Mouse (Mus musculus): ENCODE measurements around the gene Cdip1.
"Not testable (repeated sequence)": the region's sequence is repeated elsewhere in the genome, so short reads cannot be mapped to it uniquely, and the experiment has no call there.

Cdip1 gene

DNA sequence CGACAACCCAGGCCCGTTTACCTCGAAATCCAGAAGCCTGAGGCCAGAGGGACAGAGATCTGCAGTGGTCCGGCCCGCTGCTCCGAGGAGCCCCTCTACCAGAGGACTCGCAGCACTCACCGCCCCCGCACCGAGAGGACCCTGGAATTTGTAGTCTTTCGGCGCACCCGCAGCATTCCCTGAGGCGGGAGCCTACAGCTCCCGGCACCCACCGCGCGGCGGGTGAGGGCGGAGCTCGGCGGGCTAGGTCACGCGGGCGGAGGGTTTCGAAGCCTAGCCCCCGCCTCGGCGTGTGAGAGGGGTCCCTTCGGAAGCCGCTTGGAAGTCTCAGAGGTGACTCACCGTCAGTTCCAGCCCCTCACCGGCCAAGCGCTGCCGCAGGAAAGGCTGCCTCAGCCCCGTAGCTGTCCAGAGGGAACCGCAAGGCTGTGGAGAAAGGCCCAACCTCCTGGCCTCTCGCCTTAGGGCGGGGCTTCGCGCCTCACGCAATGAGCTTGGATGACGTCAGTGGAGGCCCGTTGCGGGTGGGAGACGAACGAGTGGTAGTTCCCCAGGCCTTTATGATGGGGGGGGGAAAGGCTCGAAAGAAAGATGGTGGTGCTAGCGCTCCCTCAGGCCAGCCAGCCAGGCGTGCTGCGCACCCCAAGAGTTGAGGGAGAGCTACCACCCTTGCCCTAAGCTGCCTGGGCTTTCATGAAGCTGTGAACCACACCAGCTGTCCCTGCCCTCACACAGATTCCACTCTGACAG lies at the start of gene Cdip1:
TSS of gene Cdip1 (minus strand) at position 483 of the 750 bp plus-strand sequence.
- peak; percentile 88 for DNase-seq (ENCODE audit: low spot score)

DNA sequence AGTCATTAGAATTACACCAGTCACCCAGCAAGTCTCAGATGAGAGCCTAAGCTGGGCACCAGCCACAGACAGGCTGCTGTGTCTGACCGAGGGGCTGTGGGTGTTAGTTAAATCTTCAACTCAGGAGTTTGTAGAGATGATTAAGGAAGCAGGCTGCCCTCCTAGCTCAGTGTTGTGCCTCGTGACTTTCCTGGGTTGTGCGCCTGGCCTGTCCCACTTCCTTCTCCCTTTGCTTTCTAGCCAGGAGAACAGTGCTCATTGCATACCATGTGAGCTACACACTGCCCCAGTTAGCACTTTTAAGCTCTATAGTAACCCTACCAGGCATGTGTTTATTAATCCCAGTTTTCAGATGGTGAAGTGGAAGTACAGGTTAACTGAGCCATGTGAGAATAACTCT lies 49.5 kb upstream of the Cdip1 start:
- no peak for DNase-seq (ENCODE audit: low spot score)

DNA sequence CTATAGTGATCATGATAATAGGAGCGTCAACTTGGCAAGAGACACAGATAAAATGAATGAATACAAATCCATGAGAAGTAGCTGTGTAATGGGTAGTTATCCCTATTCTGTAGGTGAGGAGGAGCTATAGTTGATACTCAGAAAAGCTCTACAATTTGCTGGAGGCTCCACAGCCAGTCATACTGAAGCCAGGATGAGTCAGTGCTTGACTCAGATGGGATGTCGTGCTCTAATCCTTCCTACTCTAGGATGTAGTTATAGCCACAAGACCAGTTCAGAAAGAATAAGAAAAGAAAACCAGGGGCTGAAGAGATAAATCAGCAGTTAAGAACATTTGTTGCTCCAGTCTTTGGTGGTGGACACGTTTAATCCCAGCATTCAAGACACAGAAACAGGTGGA lies 47.5 kb upstream of the Cdip1 start:
- no peak for DNase-seq (ENCODE audit: low spot score)

DNA sequence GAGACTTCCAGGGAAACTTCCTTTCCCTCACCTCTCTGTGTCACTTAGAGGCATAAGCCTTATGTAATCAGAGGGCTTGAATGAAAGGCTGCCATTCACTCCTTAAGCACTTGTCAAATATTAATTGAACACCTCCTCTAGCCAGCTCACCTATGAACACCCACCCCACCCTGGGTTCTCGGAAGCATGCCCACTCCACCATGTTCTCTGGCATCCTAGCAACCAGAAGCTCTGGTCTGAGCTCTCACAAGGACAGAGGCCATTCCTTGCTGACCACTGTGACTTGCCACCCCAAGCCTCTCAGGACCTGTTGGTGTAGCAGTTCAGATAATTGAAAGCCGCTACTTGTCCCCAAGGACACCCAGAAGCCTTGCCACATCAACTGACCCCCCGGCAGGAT lies 45.1 kb upstream of the Cdip1 start, which contains the start of gene 4930562C15Rik:
TSS of gene 4930562C15Rik (plus strand) at position 226 of the 400 bp plus-strand sequence.
- DNase-seq (ENCODE audit: low spot score) = no peak

DNA sequence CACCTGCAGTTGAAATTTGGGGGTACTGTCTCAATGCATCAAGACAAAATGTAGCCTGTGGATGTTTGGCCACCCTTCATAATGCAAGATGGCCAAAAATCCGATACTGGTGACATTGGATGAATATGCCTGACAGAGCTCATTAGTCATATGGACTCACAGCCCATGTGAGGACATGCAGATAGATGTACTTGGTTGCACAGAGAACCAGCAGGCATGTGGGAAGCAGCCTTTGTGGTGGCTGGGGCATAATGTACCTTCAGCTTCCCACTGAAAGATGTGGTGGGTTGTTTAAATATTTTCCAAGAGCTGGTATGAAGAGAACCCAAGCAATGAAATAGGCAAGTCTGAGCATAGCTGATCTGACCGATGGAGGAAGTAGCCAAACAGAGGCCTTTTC lies 43.8 kb upstream of the Cdip1 start:
- DNase-seq (ENCODE audit: low spot score) = no peak

DNA sequence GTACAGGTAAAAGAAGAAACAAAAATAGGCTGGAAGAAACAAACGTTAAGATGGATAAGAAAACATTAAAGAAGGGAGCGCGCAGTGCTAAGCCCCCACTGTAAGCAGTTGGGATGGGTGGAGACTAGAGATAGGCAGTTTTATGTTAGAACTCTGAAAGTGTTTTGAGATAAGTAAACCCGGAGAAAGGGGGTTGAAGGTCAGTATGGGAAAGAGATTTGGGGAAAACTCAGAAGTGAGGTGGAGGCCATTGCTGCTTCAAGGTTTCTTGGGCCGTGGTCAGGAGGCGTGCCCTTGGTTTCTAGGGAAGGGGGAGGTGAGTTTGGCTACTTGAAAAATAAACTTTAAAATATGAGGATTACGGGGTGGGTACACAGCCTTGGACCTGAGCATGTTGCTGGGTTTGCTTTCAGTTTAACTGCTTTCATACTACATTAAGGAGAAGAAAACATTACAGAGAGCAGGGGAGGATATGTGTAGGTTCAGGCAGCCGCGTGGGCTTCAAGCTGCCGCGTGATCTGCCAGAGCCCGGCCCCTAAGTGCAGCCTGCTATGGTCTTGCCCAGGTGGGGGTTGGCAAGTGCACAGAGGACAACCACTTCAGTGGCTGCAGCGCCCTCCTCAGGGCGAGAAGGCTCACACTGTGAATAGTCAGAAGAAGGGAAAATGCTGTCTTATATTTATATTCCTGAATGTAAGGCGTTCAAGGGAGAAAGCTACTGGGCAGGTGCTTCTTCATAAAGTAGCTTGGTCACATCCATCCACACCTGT lies 41.7 kb upstream of the Cdip1 start:
- DNase-seq (ENCODE audit: low spot score) = no peak

DNA sequence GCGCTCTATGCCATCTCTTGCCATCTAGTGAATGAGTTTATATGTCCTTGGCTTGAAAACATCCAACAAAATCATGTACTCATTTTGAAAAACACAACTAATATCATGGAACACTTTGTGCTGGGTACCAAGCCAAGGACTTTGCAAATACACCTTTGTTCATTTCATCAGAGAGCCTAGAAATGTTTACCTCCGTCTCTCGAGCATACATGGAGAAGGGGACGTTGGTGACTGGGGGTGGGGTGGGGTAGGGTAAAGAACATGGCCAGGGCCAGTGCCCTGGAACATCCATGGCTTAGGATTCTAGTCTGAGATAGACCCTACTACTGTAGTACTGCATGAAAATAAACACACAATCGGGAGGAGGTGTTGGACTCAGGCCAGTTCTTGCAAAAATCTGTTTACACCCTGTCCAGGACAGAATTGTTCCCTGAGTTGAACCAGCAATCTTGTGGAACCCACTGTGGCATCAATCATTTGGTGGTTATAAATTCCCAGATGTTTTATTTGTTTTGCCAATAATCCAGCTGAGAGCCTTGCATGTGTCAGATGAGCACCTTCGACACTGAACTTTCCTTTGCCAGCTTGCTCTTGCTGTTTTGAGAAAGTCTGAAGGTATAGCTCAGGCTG lies 39.3 kb upstream of the Cdip1 start:
- no peak for DNase-seq (ENCODE audit: low spot score)

DNA sequence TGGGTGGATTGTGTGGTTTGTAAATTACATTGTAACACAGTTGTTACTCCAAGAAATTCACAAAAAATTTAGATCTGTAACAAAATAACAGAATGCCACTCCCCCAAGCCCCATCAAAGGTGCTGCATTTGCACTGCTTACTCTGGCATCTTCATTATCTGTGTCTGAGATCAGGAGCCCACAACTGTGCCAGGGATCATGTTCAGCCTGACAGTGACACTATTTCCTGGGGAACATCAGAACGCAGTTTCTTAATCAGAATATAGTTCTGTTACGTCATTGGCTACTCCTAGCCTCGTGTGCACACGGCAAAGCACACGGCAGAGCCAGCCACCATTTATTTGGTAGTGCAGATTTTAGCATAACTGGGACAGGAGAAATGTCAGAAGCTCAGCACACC lies 37.5 kb upstream of the Cdip1 start:
- DNase-seq (ENCODE audit: low spot score) = no peak

DNA sequence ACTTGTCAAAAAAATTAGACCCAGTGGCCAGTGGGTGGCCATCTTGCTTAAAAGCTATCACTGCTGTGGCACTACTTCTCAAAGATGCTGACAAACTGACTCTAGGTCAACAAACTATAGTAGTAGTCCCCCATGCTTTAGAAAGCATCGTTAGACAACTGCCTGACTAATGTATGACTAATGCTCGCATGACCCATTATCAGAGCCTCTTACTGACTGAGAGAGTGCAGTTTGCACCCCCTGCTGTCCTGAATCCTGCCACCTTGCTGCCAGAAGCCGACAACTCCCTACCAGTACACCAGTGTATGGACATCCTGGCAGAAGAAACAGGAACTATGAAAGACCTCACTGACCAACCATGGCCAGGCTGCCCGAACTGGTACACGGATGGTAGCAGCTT lies 34.4 kb upstream of the Cdip1 start:
- not testable (repeated sequence) for DNase-seq (ENCODE audit: low spot score)

DNA sequence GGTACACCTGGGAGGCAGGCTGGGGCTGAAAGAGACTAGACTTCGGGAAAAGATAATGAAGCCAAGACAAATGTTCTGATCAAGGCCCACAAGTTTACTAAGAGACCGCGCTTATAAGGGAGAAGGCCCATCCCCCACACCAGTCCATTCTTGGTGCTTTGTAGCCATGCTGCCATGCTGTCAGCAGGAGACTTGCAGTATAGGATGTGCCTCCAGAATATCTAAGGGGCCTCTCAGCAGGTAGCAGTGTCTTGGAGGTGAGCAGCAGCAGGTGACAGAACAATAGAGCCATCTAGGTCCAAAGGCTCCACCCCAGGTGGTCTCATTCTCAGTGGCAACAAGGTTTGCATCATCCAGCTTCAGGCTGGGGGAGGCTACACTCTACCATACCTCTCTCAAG lies 28.3 kb upstream of the Cdip1 start:
- DNase-seq (ENCODE audit: low spot score) = no peak

DNA sequence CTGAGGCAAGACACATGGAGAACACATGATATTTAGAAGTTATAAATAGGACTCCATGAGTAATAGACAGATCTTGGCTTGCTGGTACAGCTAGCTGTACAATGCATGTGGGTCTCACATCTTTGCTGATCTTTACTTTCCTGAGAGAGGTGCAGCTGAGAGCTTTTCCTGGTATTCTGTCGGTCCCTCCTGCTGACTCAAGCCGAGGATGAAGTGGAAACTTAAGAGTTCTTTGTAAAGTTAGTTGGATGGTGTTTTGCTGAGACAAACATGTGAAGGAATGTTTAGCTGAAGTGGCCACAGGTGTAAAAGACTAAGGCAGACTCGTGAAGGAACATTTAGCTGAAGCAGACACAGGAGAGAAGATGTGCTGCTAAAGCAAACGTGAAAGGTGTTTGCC lies 6.5 kb upstream of the Cdip1 start:
- no peak for DNase-seq (ENCODE audit: low spot score)

DNA sequence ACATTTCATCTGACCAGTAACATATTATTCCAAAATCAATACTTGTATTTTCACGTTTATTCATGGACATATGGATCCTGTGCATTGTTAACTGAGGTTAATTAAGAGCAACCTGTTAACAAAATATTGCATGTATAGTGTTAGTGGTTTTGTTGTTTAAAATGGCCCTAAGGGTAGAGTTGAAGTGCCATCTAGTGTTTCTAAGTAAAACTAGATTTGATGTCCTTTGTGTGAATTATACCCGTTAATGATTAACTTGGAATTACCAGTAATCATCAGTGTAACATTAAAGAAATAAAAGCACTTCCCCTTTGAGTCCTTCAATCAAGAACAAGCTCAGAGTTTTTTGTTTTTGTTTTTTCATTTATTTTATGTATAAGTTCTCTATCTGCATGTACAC lies 1.2 kb upstream of the Cdip1 start:
- DNase-seq (ENCODE audit: low spot score) = no peak

DNA sequence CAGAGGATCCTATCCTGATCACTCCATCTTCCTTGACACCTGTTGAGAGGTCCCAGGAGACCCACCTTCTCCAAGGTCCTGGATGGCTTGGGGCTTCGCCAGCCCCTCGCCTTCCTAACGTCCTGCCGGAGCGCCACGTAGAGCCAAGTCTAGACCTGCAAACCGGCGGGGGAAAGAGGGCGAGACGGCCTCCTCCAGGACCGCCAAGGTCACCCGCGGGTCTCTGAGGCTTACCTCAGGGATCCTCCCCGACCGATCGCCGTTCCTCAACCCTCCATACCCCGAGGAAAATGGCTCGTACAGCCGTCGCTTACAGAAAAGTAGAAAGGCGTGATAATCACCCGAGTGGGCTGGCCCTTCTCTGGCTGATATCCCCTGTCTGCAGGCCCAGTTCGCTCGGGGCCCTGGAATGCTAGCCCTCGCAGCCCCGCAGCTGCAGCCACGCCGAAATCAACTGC lies 752 bp downstream of the Cdip1 start:
- peak; percentile 12 for DNase-seq (ENCODE audit: low spot score)

DNA sequence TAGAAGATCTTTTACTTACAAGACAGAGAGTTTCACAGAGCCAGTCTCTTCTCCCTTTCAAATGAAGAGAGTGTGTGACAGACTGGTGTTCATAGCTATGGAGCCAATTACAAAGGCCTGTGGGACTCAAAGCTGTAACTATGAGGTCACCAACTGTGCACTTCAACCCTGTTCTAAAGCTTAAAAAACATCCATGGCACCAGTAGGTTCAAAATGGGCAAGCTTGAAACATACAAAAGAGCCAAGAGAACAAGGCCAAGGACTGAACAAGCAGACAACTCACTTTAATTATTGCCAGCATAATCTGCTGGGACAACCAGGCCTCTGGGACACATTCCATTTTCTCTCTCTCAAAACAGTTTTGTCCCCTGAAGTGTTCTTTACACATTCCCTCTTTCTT lies 1.9 kb downstream of the Cdip1 start:
- DNase-seq (ENCODE audit: low spot score) = no peak

DNA sequence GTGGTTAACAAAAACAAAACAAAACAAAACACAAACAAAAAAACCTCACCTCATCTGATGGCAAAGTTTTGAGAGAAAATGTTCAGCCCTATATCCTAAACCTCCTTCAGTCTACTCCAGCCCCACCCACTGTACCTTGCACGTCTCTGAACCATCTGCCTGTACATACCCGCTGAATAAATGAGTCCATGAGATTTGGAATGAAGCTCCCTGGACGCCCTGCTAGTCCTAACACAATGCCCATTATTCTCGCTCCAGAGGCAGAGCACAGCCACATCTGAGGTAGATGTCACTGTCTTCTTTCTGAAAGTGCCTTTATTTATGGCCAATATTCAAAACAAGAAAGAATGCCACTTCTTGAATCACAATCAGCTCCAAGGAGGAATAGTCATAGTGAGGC lies 4.4 kb downstream of the Cdip1 start:
- no peak for DNase-seq (ENCODE audit: low spot score)

DNA sequence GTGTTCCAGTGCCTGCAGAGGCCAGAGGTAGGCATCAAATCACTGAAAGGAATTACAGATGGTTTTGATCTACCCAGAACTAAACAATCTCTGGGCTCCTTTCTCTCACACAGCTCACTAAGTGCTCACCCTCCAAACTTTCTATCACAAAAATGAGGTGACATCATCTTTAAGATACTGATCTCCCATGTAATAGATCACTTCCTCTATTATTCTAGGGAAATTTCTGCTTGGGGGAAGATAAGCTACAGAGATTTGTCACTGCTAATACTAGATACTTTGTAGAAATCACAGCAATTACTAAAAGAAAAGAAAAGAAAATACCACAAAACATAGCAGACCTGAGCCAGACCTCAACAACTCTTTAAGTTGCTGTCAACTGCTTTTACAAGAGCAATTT lies 7.6 kb downstream of the Cdip1 start:
- DNase-seq (ENCODE audit: low spot score) = no peak

DNA sequence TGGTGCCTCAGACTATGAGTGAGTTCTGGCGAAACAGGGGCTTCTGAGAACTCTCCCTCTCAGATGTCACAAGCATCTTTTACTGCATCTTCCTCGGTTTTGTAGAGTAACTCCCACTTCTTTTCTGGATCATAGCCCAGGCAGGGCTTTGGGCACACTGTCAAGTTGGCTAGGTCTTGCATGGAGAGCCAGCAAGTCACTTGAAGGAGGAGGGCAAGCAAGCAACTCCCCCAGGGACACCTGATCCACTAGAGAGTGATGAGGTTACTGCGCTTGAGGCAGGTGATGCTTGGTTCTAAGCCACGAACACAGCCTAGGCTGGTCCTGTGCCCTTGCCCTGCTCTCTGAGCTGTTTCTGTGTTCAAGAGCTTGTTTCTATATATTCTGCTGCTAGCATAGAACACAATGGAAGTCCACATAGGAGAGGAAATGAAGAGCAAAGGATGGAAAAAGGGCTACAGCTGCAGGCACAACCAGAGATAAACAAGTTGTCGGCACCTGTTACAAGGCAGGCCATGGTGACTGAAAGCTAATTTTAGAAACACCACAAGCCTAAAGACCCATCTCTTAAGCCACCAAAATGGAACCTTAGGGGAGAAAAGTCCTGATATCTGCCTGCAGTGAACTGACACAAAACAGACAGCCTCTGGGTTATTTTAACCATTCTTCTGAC lies 8.4 kb downstream of the Cdip1 start:
- no peak for DNase-seq (ENCODE audit: low spot score)

DNA sequence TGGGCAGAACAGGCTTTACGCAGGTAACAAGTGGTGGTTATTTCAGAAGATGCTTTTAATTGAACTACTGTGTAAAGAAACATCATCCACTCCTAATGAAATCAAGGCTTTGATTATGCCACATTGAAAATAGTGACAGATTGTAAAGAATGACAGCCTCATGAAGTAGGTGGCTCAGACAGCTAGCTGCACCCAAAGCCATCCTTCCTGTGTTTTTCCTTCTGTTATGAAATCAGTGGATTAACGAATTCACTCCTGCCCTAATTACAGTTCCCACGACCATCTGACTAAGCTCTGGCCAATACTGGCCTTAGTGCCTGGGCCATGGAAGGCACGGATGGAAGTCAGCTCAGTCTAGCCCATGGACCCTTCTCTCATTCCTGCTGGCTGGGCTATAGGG lies 11.2 kb downstream of the Cdip1 start:
- no peak for DNase-seq (ENCODE audit: low spot score)

DNA sequence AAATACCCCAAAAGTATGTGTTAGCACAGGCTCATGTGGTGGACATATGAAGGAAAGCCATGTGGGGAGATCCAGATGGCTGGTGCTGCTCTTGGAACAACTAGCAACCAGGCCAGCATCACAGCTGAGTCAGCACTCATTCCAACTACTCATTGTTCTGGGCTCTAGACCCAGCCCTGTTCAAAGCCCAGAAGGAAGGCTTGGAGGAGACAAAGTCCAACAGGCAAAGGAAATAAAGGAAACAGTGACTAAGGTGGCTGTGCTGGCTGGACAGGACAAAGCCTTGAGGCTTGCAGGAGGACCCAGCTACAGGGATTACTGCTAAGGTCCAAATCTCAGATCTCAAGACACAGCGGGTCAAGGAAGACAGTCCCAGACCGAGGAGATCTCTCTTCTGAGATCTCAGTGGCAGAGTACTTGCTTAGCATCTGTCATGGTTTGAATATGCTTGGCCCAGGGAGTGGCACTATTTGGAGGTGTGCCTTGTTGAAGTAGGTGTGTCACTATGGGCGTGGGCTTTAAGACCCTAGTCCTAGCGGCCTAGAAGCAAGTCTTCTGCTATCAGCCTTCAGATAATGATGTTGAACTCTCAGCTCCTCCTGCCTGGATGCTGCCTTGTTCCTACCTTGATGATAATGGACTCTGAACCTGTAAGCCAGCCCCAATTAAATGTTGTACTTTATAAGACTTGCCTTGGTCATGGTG lies 12.0 kb downstream of the Cdip1 start:
- DNase-seq (ENCODE audit: low spot score) = no peak

DNA sequence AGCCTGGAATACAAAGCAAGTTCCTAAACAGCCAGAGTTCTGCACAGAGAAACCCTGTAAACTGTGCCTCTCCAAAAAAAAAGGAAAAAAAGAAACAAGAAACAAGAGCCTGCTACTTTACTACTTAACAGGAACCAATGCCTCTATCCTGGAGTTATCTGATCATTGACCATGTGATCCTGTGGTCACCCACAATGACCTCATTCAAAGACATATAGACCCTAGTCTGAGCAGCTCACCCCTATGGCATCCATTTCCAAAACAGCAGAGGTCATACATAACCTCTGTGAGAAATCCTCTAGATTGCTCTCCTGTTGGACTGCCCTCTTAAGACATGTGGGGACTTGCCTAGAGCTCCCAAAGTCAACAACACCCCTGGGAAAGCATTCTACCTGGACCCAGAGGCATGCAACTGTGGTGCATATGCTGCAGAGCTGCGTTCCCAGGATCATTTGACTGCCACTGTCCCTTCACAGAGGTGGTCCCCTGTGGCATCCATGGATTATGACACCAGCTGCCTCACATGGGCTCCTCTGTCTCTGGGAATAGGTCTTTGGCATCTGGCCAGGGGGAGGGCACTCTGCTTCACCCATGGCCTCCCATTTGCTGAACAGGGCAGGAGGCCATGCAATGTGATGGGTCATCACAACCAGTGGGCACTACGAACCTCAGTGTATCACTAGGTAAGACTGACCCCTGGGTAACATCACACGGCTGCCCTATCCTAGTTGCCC lies 12.8 kb downstream of the Cdip1 start:
- DNase-seq (ENCODE audit: low spot score) = no peak

All from c-Kit-positive CD71-positive TER-119-positive erythroid progenitor cells, embryonic 14.5 days (primary cell).